Mouse (Mus musculus): ENCODE results near the gene Ptprd. TPM values are rescaled to one million over a fixed set of nuclear protein-coding genes. Genes with fewer than 3 reads are reported as not detected.

Gene Ptprd
- polyA plus RNA-seq, 1 experiment, result 357 TPM

DNA sequence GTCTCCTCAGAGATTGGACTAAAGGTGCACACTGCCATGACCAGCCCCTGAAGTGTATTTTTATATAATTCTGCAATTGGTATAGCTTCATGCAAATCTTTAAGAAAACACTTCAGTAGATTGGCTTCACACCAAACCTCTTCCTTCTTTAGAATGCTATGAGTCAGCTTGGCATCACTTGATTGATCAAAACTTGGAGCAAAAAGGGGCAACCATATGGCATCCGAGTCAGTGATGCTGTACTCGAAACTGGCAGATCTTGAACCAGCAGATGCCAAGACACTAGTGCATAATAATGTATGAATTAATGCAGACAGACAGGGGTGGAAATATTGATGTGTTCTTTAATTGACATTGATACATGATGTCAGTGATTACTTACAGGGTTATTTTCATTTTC is 1056.2 kb downstream of the Ptprd start:
- TF ChIP-seq CTCF (IDR thresholded peaks at IDR 0.05; ENCODE audit: insufficient read depth, low read depth, low read length) (no peak), POLR2A (IDR thresholded peaks at IDR 0.05; ENCODE audit: insufficient read depth, low read depth, low read length) (no peak)
- no peak overlapping the region for H3K27ac ChIP-seq (ENCODE audit: insufficient read depth, low read depth, low read length)
- H3K4me3 ChIP-seq (ENCODE audit: insufficient read depth, low read depth, low read length), result no peak overlapping the region
- H3K4me1 ChIP-seq (ENCODE audit: control insufficient read depth, insufficient read depth, low read length), result no peaks in the 10 kb centered on the region
- 51% methylated on average over 2 of the region's 2 CpGs for WGBS

- TF ChIP-seq CTCF (IDR thresholded peaks at IDR 0.05; ENCODE audit: insufficient read depth, low read depth, low read length) (no peak), POLR2A (IDR thresholded peaks at IDR 0.05; ENCODE audit: insufficient read depth, low read depth, low read length) (no peak)
- Histone ChIP-seq H3K4me1 (ENCODE audit: control insufficient read depth, insufficient read depth, low read length) (no peaks in the 10 kb centered on the region), H3K4me3 (ENCODE audit: insufficient read depth, low read depth, low read length) (no peak overlapping the region), H3K27ac (ENCODE audit: insufficient read depth, low read depth, low read length) (no peak overlapping the region)
- WGBS, result 96% methylated on average over 1 of the region's 1 CpGs
Measured at GRCm38 (mm10) chr4:77155037-77155436, 1056.7 kb downstream of the Ptprd start.

- 91% methylated on average over 2 of the region's 2 CpGs for WGBS
- H3K27ac ChIP-seq (ENCODE audit: insufficient read depth, low read depth, low read length), result no peak overlapping the region
Measured at GRCm38 (mm10) chr4:77124852-77125251, 1086.9 kb downstream of the Ptprd start.

GRCm38 (mm10) chr4:77110894-77111293 is 1100.9 kb downstream of the Ptprd start:
- 75% methylated on average over 1 of the region's 1 CpGs for WGBS

More at GRCm38 (mm10) chr4:77124852-77125251, 1086.9 kb downstream of the Ptprd start:
- TF ChIP-seq POLR2A (IDR thresholded peaks at IDR 0.05; ENCODE audit: insufficient read depth, low read depth, low read length), result no peak
- Histone ChIP-seq H3K4me1 (ENCODE audit: control insufficient read depth, insufficient read depth, low read length) (no peaks in the 10 kb centered on the region), H3K4me3 (ENCODE audit: insufficient read depth, low read depth, low read length) (no peak overlapping the region)

GRCm38 (mm10) chr4:77107291-77107690 is 1104.5 kb downstream of the Ptprd start:
- no peak for TF ChIP-seq POLR2A (IDR thresholded peaks at IDR 0.05; ENCODE audit: insufficient read depth, low read depth, low read length)
- TF ChIP-seq CTCF (IDR thresholded peaks at IDR 0.05; ENCODE audit: insufficient read depth, low read depth, low read length), result no peak
- Histone ChIP-seq H3K27ac (ENCODE audit: insufficient read depth, low read depth, low read length) (no peak overlapping the region), H3K4me3 (ENCODE audit: insufficient read depth, low read depth, low read length) (no peak overlapping the region), H3K4me1 (ENCODE audit: control insufficient read depth, insufficient read depth, low read length) (no peaks in the 10 kb centered on the region)
- WGBS, result 48% methylated on average over 2 of the region's 2 CpGs

More at GRCm38 (mm10) chr4:77110894-77111293, 1100.9 kb downstream of the Ptprd start:
- H3K27ac ChIP-seq (ENCODE audit: insufficient read depth, low read depth, low read length), result no peak overlapping the region
- no peak overlapping the region for H3K4me3 ChIP-seq (ENCODE audit: insufficient read depth, low read depth, low read length)
- H3K4me1 ChIP-seq (ENCODE audit: control insufficient read depth, insufficient read depth, low read length), result no peaks in the 10 kb centered on the region
- TF ChIP-seq POLR2A (IDR thresholded peaks at IDR 0.05; ENCODE audit: insufficient read depth, low read depth, low read length), result no peak
- no peak for TF ChIP-seq CTCF (IDR thresholded peaks at IDR 0.05; ENCODE audit: insufficient read depth, low read depth, low read length)

GRCm38 (mm10) chr4:77083165-77083564 is 1128.6 kb downstream of the Ptprd start:
- 43% methylated on average over 3 of the region's 3 CpGs for WGBS
- no peak overlapping the region for H3K4me3 ChIP-seq (ENCODE audit: insufficient read depth, low read depth, low read length)
- H3K4me1 ChIP-seq (ENCODE audit: control insufficient read depth, insufficient read depth, low read length), result no peaks in the 10 kb centered on the region
- H3K27ac ChIP-seq (ENCODE audit: insufficient read depth, low read depth, low read length), result no peak overlapping the region
- TF ChIP-seq POLR2A (IDR thresholded peaks at IDR 0.05; ENCODE audit: insufficient read depth, low read depth, low read length) (no peak), CTCF (IDR thresholded peaks at IDR 0.05; ENCODE audit: insufficient read depth, low read depth, low read length) (no peak)

DNA sequence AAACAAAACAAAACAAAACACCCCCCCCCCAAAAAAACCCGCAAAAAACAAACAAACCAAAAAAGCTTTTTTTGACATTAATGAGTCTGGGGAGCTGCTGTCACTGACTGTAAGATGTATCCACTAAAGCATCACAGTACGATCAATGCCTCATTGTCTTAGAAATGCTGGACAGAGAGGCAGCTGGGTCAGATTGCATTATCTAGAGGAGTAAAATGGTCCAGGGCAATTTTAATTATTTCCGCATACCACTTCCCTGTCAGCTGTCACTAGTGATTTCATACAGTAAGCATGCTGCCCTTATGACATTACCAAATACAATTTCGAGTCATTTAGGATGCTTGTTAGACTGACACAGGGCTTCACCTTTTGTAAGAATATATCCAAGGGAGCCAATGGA is 1134.2 kb downstream of the Ptprd start:
- no peak overlapping the region for H3K27ac ChIP-seq (ENCODE audit: insufficient read depth, low read depth, low read length)
- no peaks in the 10 kb centered on the region for H3K4me1 ChIP-seq (ENCODE audit: control insufficient read depth, insufficient read depth, low read length)
- TF ChIP-seq CTCF (IDR thresholded peaks at IDR 0.05; ENCODE audit: insufficient read depth, low read depth, low read length), result no peak
- TF ChIP-seq POLR2A (IDR thresholded peaks at IDR 0.05; ENCODE audit: insufficient read depth, low read depth, low read length), result no peak
- H3K4me3 ChIP-seq (ENCODE audit: insufficient read depth, low read depth, low read length), result no peak overlapping the region
- WGBS, result 82% methylated on average over 4 of the region's 4 CpGs

DNA sequence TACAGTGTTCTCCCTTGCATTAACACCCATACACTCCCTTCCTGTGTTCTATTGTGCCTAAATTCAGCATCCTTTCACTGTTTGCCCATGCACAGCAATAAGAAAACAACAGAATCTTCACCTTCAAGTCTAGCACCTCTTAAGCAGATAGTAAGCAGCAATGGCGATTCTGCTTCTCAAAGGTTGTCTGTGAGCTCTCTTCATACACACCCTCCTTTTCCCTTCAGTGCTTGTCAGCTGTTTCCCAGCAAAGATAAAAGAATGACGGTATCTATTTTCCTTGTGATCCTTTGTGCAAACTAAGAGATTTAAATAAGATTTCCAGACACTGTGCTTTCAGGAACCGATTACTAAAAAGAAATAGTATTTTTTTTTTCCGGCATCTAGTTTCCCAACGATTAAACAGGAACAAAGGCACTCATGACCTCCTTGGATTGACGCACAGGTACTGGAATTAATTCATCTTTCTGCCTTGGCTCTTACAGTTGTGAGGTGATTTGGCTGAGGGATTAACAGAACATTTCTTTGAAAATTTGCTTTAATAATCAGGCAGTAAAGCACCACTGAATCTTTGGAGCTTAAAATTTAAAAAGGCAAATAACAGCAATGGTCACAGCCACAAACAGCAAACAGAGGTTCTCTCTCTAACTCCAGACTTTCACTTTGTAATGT is 1161.1 kb downstream of the Ptprd start:
- WGBS, result 36% methylated on average over 6 of the region's 6 CpGs
- Histone ChIP-seq H3K27ac (ENCODE audit: insufficient read depth, low read depth, low read length) (no peak overlapping the region), H3K4me1 (ENCODE audit: control insufficient read depth, insufficient read depth, low read length) (no peaks in the 10 kb centered on the region), H3K4me3 (ENCODE audit: insufficient read depth, low read depth, low read length) (no peak overlapping the region)
- TF ChIP-seq CTCF (IDR thresholded peaks at IDR 0.05; ENCODE audit: insufficient read depth, low read depth, low read length) (no peak), POLR2A (IDR thresholded peaks at IDR 0.05; ENCODE audit: insufficient read depth, low read depth, low read length) (no peak)

DNA sequence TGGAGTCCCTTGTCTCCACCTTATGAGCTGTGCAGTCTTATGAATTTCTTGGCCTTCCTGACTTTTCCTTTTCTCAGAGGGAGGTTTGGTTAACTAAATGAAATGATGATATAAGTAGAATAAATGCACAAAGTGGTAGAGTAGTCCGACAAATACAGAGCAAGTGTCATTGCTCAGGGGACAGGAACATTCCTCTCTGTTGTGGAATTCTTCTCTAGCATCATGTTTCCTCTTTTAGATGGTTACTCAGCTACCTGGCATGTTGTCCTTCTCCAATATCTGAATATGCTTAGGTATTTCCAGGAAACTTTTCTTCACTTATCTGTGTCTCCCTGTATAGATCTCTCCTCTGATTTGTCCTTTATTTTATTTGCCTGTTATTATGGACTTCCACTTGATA is 1207.3 kb downstream of the Ptprd start:
- Histone ChIP-seq H3K4me1 (ENCODE audit: control insufficient read depth, insufficient read depth, low read length) (no peaks in the 10 kb centered on the region), H3K4me3 (ENCODE audit: insufficient read depth, low read depth, low read length) (no peak overlapping the region), H3K27ac (ENCODE audit: insufficient read depth, low read depth, low read length) (no peak overlapping the region)
- 87% methylated on average over 1 of the region's 1 CpGs for WGBS
- TF ChIP-seq CTCF (IDR thresholded peaks at IDR 0.05; ENCODE audit: insufficient read depth, low read depth, low read length) (no peak), POLR2A (IDR thresholded peaks at IDR 0.05; ENCODE audit: insufficient read depth, low read depth, low read length) (no peak)

All from olfactory bulb, adult 2 months (tissue).